Comparison of ENCODE assay signal across 11 mouse cellular contexts in the genomic region with DNA sequence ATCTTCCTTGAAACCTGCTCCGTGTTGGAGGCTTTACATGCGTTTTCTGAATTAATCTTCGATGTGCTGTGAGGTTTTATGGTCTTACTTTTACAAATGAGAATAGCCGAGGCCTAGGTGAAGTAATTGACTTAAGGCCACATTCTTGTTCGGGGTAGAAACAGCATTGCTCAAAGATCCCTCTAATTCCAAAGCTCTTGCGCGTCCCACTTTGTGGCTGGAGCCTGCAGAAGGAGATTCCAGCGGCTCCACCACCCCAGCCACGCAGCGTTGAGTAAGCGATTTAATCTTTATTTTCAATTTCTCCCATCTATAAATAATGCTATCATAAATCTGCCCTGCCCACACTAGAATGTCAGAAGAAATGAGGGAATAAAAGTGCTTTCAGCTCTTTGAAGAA. TPM values are rescaled to one million over a fixed set of nuclear protein-coding genes. Genes with fewer than 3 reads are reported as not detected.
DNase-seq lines count a peak whose midpoint lies in the region; ATAC-seq and TF ChIP-seq lines count a peak whose summit lies in the region.
"Had no signal": no experiment of that assay in that cellular context is flagged by ENCODE, and none has a peak within 500 bp of the region (broad histone marks: within the 10 kb centered on the region; RNA-seq: fewer than 3 reads in every experiment).

No protein-coding gene starts in this region.

- peak overlapping the region; percentile 71 for H3K4me2 ChIP-seq in limb, embryonic 12.5 days

- H3K4me3 ChIP-seq in ES-Bruce4 (ENCODE audit: low read depth, low read length) = no peak overlapping the region
- H3K4me3 ChIP-seq in limb, embryonic 12.5 days (replicated peaks) = no peak overlapping the region

- no peak overlapping the region for H3K27ac ChIP-seq in ES-Bruce4 (ENCODE audit: insufficient read depth, low read length)
- no peak overlapping the region for H3K27ac ChIP-seq in limb, embryonic 12.5 days

- WGBS in limb, embryonic 12.5 days = 4% methylated on average over 11 of the region's 11 CpGs

- H3K27me3 ChIP-seq in ES-Bruce4 (ENCODE audit: control insufficient read depth, insufficient read depth, low read length, poor library complexity, severe bottlenecking) = no peaks in the 10 kb centered on the region
- no peaks in the 10 kb centered on the region for H3K27me3 ChIP-seq in limb, embryonic 12.5 days

- 0 out of 2 replicates have a peak overlapping the region, but pooled peaks have one; percentile 17 for H3K9ac ChIP-seq in ES-Bruce4 (ENCODE audit: low read depth, poor library complexity, severe bottlenecking)
- 0 out of 2 replicates have a peak overlapping the region, but pooled peaks have one; percentile 2 for H3K9ac ChIP-seq in limb, embryonic 12.5 days (replicated peaks)

- no peak for TF ChIP-seq CTCF in ES-Bruce4 (IDR thresholded peaks at IDR 0.05; ENCODE audit: low read depth, low read length)

- no peaks in the 10 kb centered on the region for H3K36me3 ChIP-seq in ES-Bruce4 (ENCODE audit: control insufficient read depth, insufficient read depth, low read length, poor library complexity, severe bottlenecking)
- no peaks in the 10 kb centered on the region for H3K36me3 ChIP-seq in limb, embryonic 12.5 days

- TF ChIP-seq POLR2A in ES-Bruce4 (IDR thresholded peaks at IDR 0.05; ENCODE audit: insufficient read depth, low read length) = no peak

- no peaks in the 10 kb centered on the region for H3K9me3 ChIP-seq in ES-Bruce4 (replicated peaks; ENCODE audit: control insufficient read depth, insufficient read depth, low read length, poor library complexity, severe bottlenecking)
- H3K9me3 ChIP-seq in limb, embryonic 12.5 days = no peaks in the 10 kb centered on the region

- ATAC-seq in limb, embryonic 12.5 days (ENCODE audit: insufficient number of reproducible peaks, insufficient read depth, low FRiP score, low TSS enrichment, low read depth) = no peak

- no peak for TF ChIP-seq EP300 in ES-Bruce4 (IDR thresholded peaks at IDR 0.05; ENCODE audit: insufficient read depth, low read depth, low read length)

- peaks cover 2% of the 10 kb centered on the region for H3K4me1 ChIP-seq in ES-Bruce4 (ENCODE audit: control insufficient read depth, insufficient read depth, low read length)
- H3K4me1 ChIP-seq in limb, embryonic 12.5 days (replicated peaks) = peaks cover 40% of the 10 kb centered on the region

- peak; percentile 15 to 60 for DNase-seq in adrenal gland, postnatal 36 days
- no peak for DNase-seq in adrenal gland, adult 2 months
- DNase-seq in kidney, postnatal 10 days = peak; percentile 30
- DNase-seq in kidney, adult 18-20 months = no peak
- DNase-seq in layer of hippocampus, adult 11-12 months (ENCODE audit: low spot score) = no peak
- DNase-seq in gastrocnemius, postnatal 10 days = no peak
- DNase-seq: cerebellum, adult 11-12 months; right cerebral cortex, postnatal 4 days; thymus, postnatal 14 days had no signal

RNA-seq across cellular contexts. Expression of a gene that starts 2.9 kb away (rescaled TPM):
- 10 to 100 TPM; 26.5 to 28.4 TPM for total RNA-seq in adrenal gland, postnatal 36 days (2021)
- 10 to 100 TPM; 21.4 to 28.1 TPM for total RNA-seq in adrenal gland, adult 2 months (2021)
- 4.6 and 5.6 TPM in 2 replicates for polyA plus RNA-seq in adrenal gland, adult 2 months (2012; rRNA removed)
- 43.3 and 49.0 TPM in 2 replicates for polyA plus RNA-seq in ES-Bruce4 (2011; ENCODE audit: insufficient read depth, insufficient read length, low read depth, missing spikeins)
- polyA plus RNA-seq in limb, embryonic 12.5 days (2016; fragmentation: Nextera tagmentation; extraction: Ambion mirVana) = 21.2 and 24.8 TPM in 2 replicates
- 10 to 100 TPM; 11.3 to 15.0 TPM for total RNA-seq in gastrocnemius, postnatal 10 days (2021)

Comparison
In these comparisons a context has a peak if more than half of its experiments do, and no peak if none do; other contexts are left out.
1. DNase-seq: peak in adrenal gland, postnatal 36 days (2 of 2) and kidney, postnatal 10 days (single experiment); none in adrenal gland, adult 2 months (single experiment), kidney, adult 18-20 months (single experiment), layer of hippocampus, adult 11-12 months (single experiment) and gastrocnemius, postnatal 10 days (single experiment).